Mouse (Mus musculus) heart, adult 2 months (tissue): ENCODE measurements around the gene Gm20683.

ENCODE experiments used
- CTCF ChIP-seq: fragments of 200-600 bp; IDR thresholded peaks from 2 replicates; pipeline ENCODE4 v1.8.1; 2022; ENCODE audit warnings: antibody characterized with exemption, mild to moderate bottlenecking, moderate library complexity
- POLR2A ChIP-seq: fragments of 200-500 bp; IDR thresholded peaks from 2 replicates; pipeline ENCODE4 v1.6.1; 2011; ENCODE audit warnings: mild to moderate bottlenecking, low read depth, low read length, control low read depth; ENCODE audit not compliant: insufficient read depth

DNA sequence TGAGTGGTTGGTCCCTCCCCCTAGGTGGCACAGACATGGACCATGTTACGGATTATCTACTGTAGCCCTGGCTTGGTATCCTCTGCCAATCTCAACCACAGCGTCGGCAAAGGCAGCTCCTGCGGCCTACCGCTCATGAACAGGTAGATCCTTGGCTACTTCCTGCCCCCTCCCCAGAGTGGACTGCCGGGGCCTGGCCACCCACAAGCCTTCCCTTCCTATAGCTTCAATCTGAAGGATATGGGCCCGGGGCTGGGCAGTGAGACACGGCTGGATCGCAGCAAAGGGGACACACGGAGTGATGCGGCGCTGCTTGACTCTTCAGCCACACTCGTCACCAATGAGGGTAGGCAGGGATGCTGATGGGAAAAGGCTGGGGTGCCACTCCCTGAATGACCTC is 14.6 kb downstream of the Gm20683 start:
- no peak for TF ChIP-seq CTCF
- TF ChIP-seq POLR2A: no peak
